Mouse (Mus musculus) heart, adult 10 weeks (tissue): Measurements from ENCODE around the gene Grk3. TPM values are rescaled to one million over a fixed set of nuclear protein-coding genes. Genes with fewer than 3 reads are reported as not detected.

Experiments used
- polyA plus RNA-seq: library from polyadenylated mRNA; stranded (reverse); fragments of 350-450 nt; fragmentation: Illumina TruSeq; extraction: RNeasy Lipid Tissue Mini Kit (QIAGEN cat#74804); gene quantifications from one replicate; pipeline ENCODE4 v1.2.3, GENCODE M21; 2014; ENCODE audit warnings: low read depth, low replicate concordance

The Grk3 gene
- 12.4 TPM for polyA plus RNA-seq

DNA sequence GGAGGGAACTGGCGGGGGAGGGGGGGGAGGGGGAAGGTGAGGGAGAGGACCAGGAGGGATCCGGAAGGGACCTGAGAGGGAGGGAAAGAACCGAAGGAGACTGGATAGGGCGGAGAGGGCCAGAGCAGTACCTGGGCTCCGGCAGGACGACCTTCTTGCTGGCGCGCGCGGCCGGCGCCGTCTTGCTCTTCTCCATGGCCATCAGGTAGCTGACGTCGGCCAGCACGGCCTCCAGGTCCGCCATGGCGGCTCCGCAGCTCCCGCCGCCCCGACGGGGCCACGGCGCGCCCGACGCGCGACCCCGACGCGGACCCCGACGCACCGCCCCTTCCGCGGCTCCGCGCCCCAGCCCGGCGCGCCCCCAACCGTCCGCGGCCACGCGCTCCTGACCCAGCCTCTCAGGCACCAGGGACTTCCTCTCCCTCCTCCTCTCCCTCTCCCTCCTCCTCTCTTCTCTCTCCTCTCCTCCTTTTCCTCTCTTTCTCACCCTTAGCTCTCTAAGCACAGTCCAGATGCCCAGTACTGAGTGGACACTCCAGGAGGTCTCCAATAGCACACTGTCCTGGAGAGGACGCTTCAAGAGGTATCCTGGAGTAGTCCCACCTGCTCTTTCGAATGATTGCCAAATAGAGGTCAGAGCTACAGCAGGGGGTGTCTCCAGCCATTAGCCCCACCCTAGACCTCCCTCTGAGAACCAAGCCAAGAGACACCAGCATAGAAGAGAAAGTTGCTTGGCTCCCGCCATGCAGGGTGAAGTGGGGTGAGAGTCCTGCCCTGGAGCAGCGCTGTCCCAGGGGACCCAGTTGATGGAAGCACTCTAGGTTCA is at the start of gene Grk3:
Gene Grk3 (minus strand): TSS at position 556 of the 826 bp plus-strand sequence.

DNA sequence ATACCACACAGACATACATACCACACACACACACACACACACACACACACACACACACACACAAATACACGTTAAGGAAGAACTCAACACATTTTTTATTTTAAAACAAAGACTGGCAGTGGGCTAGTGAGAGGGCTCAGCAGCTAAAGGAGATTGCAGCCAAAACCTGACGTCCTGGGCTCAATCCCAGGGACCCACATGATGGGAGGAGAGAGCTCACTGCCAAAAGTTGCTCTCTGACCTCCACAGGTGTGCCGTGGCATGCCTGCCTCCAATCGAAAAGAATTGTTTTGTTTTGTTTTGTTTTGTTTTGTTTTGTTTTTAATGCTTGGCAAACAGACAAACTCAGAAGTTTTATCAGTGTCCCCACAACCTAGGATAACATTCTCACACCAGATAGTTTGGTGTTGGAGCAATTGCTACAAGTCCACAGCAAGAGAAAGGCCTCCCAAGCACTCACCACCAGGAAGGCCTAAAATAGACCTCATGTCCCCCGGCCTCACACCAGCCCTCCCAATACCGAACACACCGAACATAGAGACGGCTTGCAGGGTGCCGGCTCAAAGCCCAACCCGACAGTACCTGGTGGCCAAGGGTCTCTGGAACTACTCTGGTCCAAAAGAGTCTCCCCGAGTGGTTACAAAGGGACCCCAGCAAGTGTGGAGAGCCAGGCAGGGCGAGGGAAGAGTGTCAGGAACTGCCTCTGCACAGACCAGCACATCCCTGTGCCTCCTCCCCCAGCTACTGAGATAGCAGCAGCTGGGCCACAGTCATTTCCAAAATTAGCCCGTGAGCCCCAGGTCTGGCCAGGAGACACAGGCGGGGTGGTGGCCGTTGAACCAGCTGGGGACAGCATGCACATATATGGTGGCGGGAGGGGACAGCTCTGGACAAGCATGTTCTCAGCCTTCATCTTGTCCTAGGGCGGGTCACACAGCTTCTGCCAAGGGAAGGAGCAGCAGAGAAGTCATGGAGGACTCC is 119.6 kb downstream of the Grk3 start, which contains the start of gene Myo18b:
Gene Myo18b (minus strand): TSS at position 689 of the 981 bp plus-strand sequence.

Other genes starting within 250 kb of the Grk3 start
- 148 TPM for gene Myo18b, start 119.4 kb downstream of the Grk3 start, polyA plus RNA-seq
- not detected for gene Crybb2, start 54.3 kb upstream of the Grk3 start, polyA plus RNA-seq
- gene Crybb3, start 65.8 kb upstream of the Grk3 start, polyA plus RNA-seq = 2.8 TPM
- gene 2900026A02Rik, start 205.4 kb upstream of the Grk3 start, polyA plus RNA-seq = 19.0 TPM
- not detected for gene Tmem211, start 211.1 kb upstream of the Grk3 start, polyA plus RNA-seq